Mouse (Mus musculus): ENCODE results near the gene Kif5c. TPM values are rescaled to one million over a fixed set of nuclear protein-coding genes. Genes with fewer than 3 reads are reported as not detected.
A peak's percentile ranks its signal among the peaks of the same experiment; 100 is the strongest.

Kif5c gene
- total RNA-seq, 2 experiments from 2014 or later: 0.27 to 0.40 TPM

DNA sequence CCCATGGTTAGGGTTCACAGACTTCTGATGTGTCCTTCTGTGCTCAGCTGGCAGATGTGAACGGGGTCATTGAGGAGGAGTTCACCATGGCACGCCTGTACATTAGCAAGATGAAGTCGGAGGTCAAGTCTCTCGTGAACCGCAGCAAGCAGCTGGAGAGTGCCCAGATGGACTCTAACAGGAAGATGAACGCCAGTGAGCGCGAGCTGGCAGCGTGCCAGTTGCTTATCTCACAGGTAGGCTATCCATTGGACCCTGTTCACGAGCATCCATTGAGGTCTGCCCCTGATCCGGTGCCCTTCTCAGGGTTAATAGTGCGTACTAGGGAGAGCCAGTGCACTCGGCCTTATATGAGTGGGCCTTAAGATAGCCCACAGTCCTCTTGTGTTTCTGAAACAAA is 116.3 kb downstream of the Kif5c start:
- intact Hi-C loops (cut with DNase I; ENCODE audit: low total_unique reads): no loop called here

GRCm38 (mm10) chr2:49739046-49739445 is 119.9 kb downstream of the Kif5c start:
- DNase-seq: peak; percentile 25
- intact Hi-C loops (cut with DNase I; ENCODE audit: low total_unique reads): no loop called here

More for the DNA sequence above, 116.3 kb downstream of the Kif5c start:
- DNase-seq: no peak

- intact Hi-C loops (cut with DNase I; ENCODE audit: low total_unique reads): no loop called here
- no peak for DNase-seq
These were observed 121.9 kb downstream of the Kif5c start for GRCm38 (mm10) chr2:49741026-49741425.

DNA sequence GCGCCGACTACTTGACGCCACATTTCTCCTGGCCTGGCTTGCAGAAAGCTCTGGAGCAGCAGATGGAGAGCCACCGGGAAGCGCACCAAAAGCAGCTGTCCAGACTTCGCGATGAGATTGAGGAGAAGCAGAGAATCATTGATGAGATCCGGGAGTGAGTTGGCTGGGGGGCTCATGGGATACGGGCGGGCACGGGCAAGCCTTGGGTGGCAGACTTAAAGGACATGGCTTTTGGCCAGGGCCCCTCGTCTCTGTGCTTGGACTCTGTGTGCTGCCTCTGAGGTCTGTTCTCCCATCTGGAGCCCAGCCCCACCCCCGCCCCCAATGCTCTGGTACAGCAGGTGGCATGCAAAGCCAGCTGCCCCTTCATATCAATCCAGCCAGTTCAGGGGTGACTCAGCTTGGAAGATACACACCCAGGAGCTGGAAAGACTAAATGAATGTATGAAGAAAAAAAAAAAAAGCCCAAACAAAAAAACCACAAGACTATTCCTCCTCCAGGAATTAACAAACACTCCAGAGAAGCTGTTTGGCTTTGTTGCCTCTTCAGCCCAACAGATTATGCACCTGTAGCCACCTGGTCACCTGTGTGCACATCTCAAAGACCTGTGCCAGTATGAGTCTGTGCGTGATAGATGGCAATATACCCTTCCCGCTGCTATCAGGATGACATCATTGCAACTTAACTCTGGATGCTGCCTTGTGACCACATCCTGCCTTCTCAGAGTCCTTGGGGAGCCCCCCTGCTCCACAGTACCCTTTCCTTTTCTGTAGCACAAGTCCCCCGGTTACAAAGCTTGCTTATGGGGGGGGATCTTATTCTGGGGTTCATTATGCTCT is 123.0 kb downstream of the Kif5c start:
- DNase-seq: no peak
- intact Hi-C loops (cut with DNase I; ENCODE audit: low total_unique reads): no loop called here

GRCm38 (mm10) chr2:49742919-49743318 is 123.8 kb downstream of the Kif5c start:
- no peak for DNase-seq
- intact Hi-C loops (cut with DNase I; ENCODE audit: low total_unique reads): no loop called here

DNA sequence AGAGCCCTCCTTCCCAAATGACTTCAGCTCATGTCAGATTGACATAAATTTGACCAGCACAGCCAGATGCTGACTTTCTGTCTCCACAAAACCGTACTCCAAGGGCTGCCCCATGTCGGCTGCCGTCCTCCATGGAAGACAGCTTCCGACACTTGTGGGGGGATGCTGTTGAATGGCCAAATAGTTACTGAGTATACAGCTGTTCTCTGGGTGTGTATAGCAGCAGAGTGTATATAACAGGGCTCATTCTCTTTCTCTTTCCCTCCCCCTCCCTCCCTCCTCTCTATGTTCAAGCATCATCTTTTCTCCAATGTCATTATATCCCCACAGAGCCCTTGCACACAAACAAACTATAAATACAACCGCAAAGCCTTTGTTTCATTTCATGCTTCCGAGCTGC is 124.7 kb downstream of the Kif5c start:
- intact Hi-C loops (cut with DNase I; ENCODE audit: low total_unique reads): no loop called here
- DNase-seq: no peak

- DNase-seq: peak; percentile 19
- intact Hi-C loops (cut with DNase I; ENCODE audit: low total_unique reads): no loop called here
These were observed 125.4 kb downstream of the Kif5c start for GRCm38 (mm10) chr2:49744251-49745093.

DNA sequence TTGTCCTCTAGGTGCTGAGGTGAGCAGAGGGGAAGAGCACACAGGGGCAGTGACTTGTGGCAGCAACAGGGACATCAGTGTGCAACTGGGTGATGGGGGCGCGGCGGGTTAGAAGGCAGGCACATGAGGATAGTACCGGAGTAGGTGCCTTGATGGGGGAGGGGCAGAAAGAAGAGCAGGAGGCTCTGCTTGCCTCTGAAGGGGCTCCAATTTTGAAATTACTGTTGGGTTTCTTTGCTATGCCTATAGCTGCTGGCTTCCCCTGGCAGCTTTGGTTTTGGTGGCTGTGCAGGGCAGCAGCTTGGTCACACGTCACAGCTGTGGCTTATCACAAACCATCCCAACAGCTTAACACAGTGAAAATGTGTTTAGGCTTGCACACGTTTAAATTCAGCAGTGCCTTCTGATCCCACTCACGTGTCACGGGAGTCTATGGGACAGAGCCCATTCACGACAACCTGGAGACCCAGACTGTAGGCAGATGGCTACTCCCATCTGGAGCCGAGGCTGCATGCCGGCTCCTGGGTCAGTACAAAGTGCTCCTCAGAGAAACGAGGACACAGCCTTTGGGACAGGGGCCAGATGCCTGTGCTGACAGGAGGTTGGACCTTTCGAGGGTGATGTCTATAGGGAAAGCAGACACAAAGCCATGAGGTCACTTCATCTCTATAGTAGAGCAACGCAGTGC is 126.1 kb downstream of the Kif5c start:
- DNase-seq: no peak
- intact Hi-C loops (cut with DNase I; ENCODE audit: low total_unique reads): no loop called here

DNA sequence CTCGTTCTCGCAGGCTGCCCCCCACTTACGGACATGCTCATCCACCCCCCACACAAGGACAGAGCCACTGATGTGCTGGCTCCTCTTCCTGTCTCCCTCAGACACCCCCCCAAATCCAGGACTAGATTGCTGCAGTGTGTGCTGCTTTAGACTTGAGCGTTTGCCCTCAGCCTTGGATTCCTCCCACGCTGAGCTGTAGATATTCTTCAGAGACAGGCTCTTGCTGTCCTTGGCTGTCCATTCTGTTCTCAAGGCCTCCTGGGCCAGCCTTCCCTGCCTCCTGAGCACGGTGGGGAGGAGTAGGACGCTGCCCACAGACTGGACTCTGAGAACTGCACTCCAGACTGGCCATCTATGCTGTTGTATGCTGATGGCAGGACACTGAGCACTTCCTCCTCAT is 127.8 kb downstream of the Kif5c start:
- intact Hi-C loops (cut with DNase I; ENCODE audit: low total_unique reads): no loop called here
- no peak for DNase-seq

DNA sequence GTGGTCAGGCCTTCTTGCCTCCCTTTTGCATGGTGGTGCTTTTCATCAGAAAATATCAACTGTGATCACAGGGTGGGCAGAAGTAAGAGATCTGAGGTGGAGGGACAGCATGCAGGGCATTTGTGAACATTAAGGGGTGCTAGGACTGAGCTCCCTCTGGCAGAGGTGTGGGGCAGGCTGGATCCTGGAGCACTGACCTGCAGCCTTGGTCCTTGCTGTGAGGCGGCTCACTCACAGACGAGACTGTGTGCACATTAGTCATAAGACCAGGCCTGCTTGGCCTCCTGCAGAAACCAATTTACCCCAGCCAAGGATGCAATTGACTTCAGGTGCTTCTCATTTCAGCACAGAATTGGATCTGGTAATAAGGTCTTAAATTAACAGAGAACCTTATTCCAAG is 128.6 kb downstream of the Kif5c start:
- DNase-seq: no peak
- intact Hi-C loops (cut with DNase I; ENCODE audit: low total_unique reads): no loop called here

- intact Hi-C loops (cut with DNase I; ENCODE audit: low total_unique reads): no loop called here
- no peak for DNase-seq
These were observed 129.7 kb downstream of the Kif5c start for GRCm38 (mm10) chr2:49748628-49749342.

DNA sequence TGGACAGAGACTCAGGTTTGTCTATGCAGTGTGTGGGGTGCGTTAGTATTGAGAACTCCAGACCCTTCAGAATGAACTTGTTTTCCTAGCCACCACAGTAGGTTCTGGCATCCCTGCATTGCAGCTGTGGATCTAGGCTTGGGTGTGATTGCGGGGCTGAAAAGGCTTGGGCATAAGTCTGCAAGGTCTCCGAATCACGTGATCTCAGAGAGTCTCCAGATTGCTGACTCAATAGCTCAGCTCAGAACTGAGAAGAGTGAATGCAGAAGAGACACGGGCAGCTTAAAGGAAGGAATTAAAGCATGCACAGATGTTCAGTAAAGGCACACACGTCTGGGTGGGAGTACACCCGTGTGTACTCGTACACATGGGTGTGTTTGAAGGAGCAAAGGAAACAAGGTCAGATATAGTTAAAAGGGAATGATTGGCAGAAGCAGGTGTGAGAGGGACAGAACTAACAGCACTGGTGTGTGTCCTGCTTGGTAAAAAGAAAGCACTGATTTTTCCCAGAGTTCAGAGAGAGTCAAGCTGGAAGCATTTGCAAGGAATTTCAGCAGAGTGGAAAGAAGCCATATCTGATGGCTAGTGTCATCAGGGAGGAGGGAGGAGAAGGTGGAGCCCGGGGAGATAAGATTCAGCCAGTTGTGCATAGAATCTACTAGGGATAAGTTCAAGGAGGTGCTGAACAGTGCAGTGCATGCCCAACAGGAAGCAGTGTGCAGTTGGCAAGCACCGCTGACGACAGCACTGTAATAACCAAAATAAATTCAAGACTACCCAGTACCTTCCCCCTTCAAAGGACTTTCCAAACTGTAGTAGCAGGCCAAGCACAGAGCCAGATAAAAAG is 130.9 kb downstream of the Kif5c start:
- intact Hi-C loops (cut with DNase I; ENCODE audit: low total_unique reads): no loop called here
- DNase-seq: no peak

GRCm38 (mm10) chr2:49751544-49752210 is 132.6 kb downstream of the Kif5c start:
- no peak for DNase-seq
- intact Hi-C loops (cut with DNase I; ENCODE audit: low total_unique reads): no loop called here

- intact Hi-C loops (cut with DNase I; ENCODE audit: low total_unique reads): no loop called here
- DNase-seq: no peak
These were observed 133.1 kb downstream of the Kif5c start for GRCm38 (mm10) chr2:49752211-49752607.

- intact Hi-C loops (cut with DNase I; ENCODE audit: low total_unique reads): no loop called here
- no peak for DNase-seq
These were observed 134.0 kb downstream of the Kif5c start for GRCm38 (mm10) chr2:49753062-49753461.

GRCm38 (mm10) chr2:49755054-49755453 is 136.0 kb downstream of the Kif5c start:
- no peak for DNase-seq
- intact Hi-C loops (cut with DNase I; ENCODE audit: low total_unique reads): no loop called here

DNA sequence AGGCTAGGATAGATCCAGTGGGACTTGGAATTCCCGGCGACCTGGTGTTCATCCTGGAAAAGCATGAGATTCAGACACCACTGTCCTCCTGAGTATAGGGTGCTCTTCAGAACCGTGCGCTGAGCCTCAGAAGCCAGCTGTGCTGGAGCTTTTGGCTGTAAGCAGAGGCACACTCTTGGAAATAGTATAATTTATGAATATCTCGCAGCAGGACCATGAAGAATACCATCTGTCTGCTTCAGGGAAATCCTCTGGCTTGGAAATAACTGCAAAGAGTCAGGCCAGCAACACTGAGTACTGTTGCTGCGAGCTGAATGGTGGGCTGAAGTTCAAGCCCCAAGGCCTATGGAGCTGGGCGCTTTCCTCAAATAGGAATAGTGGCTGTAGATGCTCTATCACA is 138.5 kb downstream of the Kif5c start:
- no peak for DNase-seq
- intact Hi-C loops (cut with DNase I; ENCODE audit: low total_unique reads): no loop called here

- intact Hi-C loops (cut with DNase I; ENCODE audit: low total_unique reads): no loop called here
- no peak for DNase-seq
These were observed 145.3 kb downstream of the Kif5c start for GRCm38 (mm10) chr2:49764331-49764946.
